Mouse (Mus musculus) embryonic facial prominence, embryonic 12.5 days (tissue): ENCODE results near the gene Kpna4. TPM values are rescaled to one million over a fixed set of nuclear protein-coding genes. Genes with fewer than 3 reads are reported as not detected.
A peak's percentile ranks its signal among the peaks of the same experiment; 100 is the strongest.

ENCODE experiments used
- ATAC-seq: fragments of 200-750 bp; cut with Nextera tagmentation; 2 replicates; pipeline ENCODE4 v1.8.0; 2017; ENCODE audit not compliant: insufficient number of reproducible peaks, insufficient read depth, low FRiP score, low TSS enrichment
- H3K27ac ChIP-seq: fragments of 300-500 bp; sonication (generic); 2 replicates; pipeline ENCODE4 v1.5.1; 2016; ENCODE audit warnings: mild to moderate bottlenecking
- H3K27me3 ChIP-seq: fragments of 300-500 bp; sonication (generic); 2 replicates; pipeline ENCODE4 v1.6.1; 2016; ENCODE audit warnings: mild to moderate bottlenecking, moderate library complexity
- H3K36me3 ChIP-seq: fragments of 300-500 bp; sonication (generic); 2 replicates; pipeline ENCODE4 v1.6.1; 2016; ENCODE audit warnings: mild to moderate bottlenecking
- H3K4me1 ChIP-seq: fragments of 300-500 bp; sonication (generic); 2 replicates; pipeline ENCODE4 v1.6.1; 2016
- H3K4me2 ChIP-seq: fragments of 300-500 bp; sonication (generic); replicated peaks from 2 replicates; pipeline ENCODE4 v1.6.1; 2016; ENCODE audit warnings: mild to moderate bottlenecking, moderate library complexity
- H3K4me3 ChIP-seq: fragments of 300-500 bp; sonication (generic); 2 replicates; pipeline ENCODE4 v1.5.1; 2016; ENCODE audit warnings: mild to moderate bottlenecking
- H3K9ac ChIP-seq: fragments of 300-500 bp; sonication (generic); 2 replicates; pipeline ENCODE4 v1.6.1; 2016; ENCODE audit warnings: mild to moderate bottlenecking, moderate library complexity
- H3K9me3 ChIP-seq: fragments of 300-500 bp; sonication (generic); 2 replicates; pipeline ENCODE4 v1.6.1; 2016; ENCODE audit warnings: mild to moderate bottlenecking, moderate library complexity
- WGBS: fragments of 180-500 bp; shearing (Covaris S2); methylation state at CpG from one replicate; pipeline ENCODE4 v1.1.7; 2016; 5-methylcytosine and 5-hydroxymethylcytosine counted together
- polyA plus RNA-seq: library from polyadenylated mRNA; unstranded; fragments of >200 nt; fragmentation: Nextera tagmentation; extraction: Ambion mirVana; gene quantifications from 2 replicates; pipeline ENCODE4 v1.2.1, GENCODE M21; 2016

Kpna4 gene
- polyA plus RNA-seq, 1 experiment from 2014 or later, result 47.9 TPM

GRCm38 (mm10) chr3:69142372-69142994, 15.6 kb upstream of the Kpna4 start:
- ATAC-seq, result no peak
- WGBS, result 86% methylated on average over 7 of the region's 7 CpGs
- Histone ChIP-seq H3K36me3 (no peaks in the 10 kb centered on the region), H3K9ac (no peak overlapping the region), H3K4me1 (no peaks in the 10 kb centered on the region), H3K4me2 (no peak overlapping the region), H3K27me3 (no peaks in the 10 kb centered on the region), H3K4me3 (no peak overlapping the region), H3K27ac (no peak overlapping the region), H3K9me3 (0 out of 2 replicates have a peak, but pooled peaks cover 3% of the 10 kb centered on the region)

- Histone ChIP-seq H3K27ac (no peak overlapping the region), H3K9me3 (0 out of 2 replicates have a peak, but pooled peaks cover 3% of the 10 kb centered on the region), H3K36me3 (no peaks in the 10 kb centered on the region), H3K27me3 (no peaks in the 10 kb centered on the region), H3K4me2 (no peak overlapping the region), H3K4me3 (no peak overlapping the region), H3K9ac (no peak overlapping the region), H3K4me1 (no peaks in the 10 kb centered on the region)
- 87% methylated on average over 4 of the region's 4 CpGs for WGBS
- ATAC-seq, result no peak
Measured at GRCm38 (mm10) chr3:69140851-69141250, 13.9 kb upstream of the Kpna4 start.

- Histone ChIP-seq H3K4me2 (no peak overlapping the region), H3K36me3 (no peaks in the 10 kb centered on the region), H3K27ac (no peak overlapping the region), H3K9me3 (no peaks in the 10 kb centered on the region), H3K9ac (no peak overlapping the region), H3K4me3 (no peak overlapping the region), H3K4me1 (no peaks in the 10 kb centered on the region), H3K27me3 (no peaks in the 10 kb centered on the region)
- 79% methylated on average over 6 of the region's 6 CpGs for WGBS
- no peak for ATAC-seq
Measured at GRCm38 (mm10) chr3:69136059-69136458, 9.1 kb upstream of the Kpna4 start.

DNA sequence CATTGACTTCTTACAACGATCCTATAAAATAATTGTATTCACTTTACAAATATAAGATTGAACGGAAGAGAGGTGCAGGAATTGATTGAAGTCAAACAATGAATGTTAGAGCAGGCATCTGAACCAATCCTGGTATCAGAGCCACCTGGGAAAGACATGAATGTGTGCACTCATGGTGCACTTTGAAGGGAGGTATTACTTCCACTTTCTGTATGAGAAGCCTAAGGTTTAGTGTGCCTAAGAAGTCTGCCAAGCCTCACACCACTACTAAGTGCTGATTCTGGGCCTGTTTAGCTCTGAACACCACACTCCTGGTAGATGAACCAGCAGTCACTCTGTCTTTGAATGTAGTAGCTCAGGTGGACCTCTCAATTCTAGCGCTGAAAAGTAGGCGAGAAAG, 4.1 kb upstream of the Kpna4 start:
- H3K9me3 ChIP-seq, result no peaks in the 10 kb centered on the region
- no peak overlapping the region for H3K4me2 ChIP-seq
- H3K4me3 ChIP-seq, result no peak overlapping the region
- no peak for ATAC-seq
- H3K27ac ChIP-seq, result no peak overlapping the region
- H3K36me3 ChIP-seq, result no peaks in the 10 kb centered on the region
- H3K4me1 ChIP-seq, result no peaks in the 10 kb centered on the region
- WGBS, result 89% methylated on average over 4 of the region's 4 CpGs
- no peaks in the 10 kb centered on the region for H3K27me3 ChIP-seq
- H3K9ac ChIP-seq, result no peak overlapping the region

DNA sequence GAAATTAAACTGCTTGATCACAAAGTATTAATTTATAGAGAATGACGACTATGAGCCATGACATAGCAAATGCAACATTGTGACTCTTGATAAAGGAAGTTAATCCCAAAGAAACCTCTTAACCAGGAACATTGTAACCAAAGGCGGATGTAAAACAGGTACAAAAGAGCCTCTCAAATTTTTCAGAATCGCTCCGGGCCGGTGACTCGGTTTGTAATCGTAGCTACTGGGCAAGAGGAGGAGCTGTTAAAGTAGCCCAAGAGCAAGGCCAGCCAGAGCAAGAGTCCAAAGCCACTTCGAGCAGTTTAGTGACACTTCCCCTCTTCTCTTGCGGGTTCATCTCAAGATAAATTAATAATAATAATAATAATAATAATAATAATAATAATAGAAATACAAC, 780 bp upstream of the Kpna4 start:
- H3K27ac ChIP-seq, result no peak overlapping the region
- H3K4me3 ChIP-seq, result peak overlapping the region; percentile 93
- H3K4me1 ChIP-seq, result peaks cover 16% of the 10 kb centered on the region; the same call in 1 of the 2 replicates
- H3K4me2 ChIP-seq, result peak overlapping the region; percentile 64
- ATAC-seq, result no peak
- H3K27me3 ChIP-seq, result no peaks in the 10 kb centered on the region
- no peaks in the 10 kb centered on the region for H3K9me3 ChIP-seq
- 3% methylated on average over 9 of the region's 9 CpGs for WGBS
- H3K9ac ChIP-seq, result peak overlapping the region; percentile 45; the same call in 1 of the 2 replicates
- no peaks in the 10 kb centered on the region for H3K36me3 ChIP-seq

DNA sequence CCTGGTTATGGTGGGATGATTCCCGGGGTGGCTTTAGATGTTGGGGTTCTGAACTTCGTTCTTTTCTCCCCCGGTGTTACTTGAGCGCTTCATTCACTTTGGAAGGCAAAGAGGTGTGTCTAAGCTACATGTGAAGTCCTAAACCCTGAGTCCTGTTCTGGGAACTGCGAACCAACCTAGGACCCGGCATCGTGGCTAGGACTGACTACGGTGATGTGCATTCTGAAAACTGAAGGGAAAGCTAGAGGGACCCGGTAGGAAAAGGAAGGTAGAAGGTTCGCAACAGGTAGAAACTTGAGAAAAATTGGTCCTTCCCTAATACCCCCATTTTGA, 399 bp upstream of the Kpna4 start:
- H3K9ac ChIP-seq, result peak overlapping the region; percentile 45
- H3K9me3 ChIP-seq, result no peaks in the 10 kb centered on the region
- H3K4me2 ChIP-seq, result peak overlapping the region; percentile 64
- peaks cover 16% of the 10 kb centered on the region; the same call in 1 of the 2 replicates for H3K4me1 ChIP-seq
- H3K27me3 ChIP-seq, result no peaks in the 10 kb centered on the region
- H3K27ac ChIP-seq, result peak overlapping the region; percentile 63; the same call in 1 of the 2 replicates
- H3K4me3 ChIP-seq, result peak overlapping the region; percentile 93
- 1% methylated on average over 10 of the region's 10 CpGs for WGBS
- no peaks in the 10 kb centered on the region for H3K36me3 ChIP-seq
- peak; percentile 76 for ATAC-seq

DNA sequence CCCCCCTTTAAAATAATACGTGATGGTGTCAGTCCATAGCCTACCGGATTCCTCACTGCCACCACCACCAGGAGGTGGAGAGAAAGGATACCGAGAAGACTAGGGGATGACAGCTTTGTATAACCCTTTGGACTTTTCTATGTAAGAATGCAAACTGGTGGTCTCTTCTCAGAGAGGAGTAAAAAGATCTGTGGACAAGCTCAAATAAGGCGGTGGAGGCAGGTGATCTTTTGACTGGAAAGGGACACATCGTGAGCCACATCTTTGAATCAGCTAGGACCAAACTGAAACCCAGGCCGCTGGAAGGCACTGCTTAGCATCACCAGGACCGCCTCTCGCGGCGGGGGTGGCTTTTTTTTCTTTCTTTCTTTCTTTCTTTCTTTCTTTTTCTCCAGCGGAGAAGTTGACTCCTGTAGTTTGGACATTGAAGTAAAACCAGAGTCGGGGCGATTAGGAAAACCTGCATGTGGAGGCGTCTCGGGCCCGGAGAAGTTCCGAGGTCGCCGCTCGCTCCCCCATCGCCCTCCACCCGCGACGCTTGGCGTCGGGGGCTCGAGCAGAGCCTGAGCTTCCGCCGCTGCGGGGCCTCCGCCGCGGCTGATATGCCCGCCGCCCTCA, 913 bp downstream of the Kpna4 start:
- H3K4me3 ChIP-seq, result peak overlapping the region; percentile 93
- ATAC-seq, result no peak

GRCm38 (mm10) chr3:69125461-69125860, 1.5 kb downstream of the Kpna4 start:
- no peaks in the 10 kb centered on the region for H3K36me3 ChIP-seq
- no peaks in the 10 kb centered on the region for H3K9me3 ChIP-seq
- no peak overlapping the region for H3K27ac ChIP-seq
- peak overlapping the region; percentile 97 for H3K9ac ChIP-seq
- peak overlapping the region; percentile 71 for H3K4me2 ChIP-seq
- peaks cover 16% of the 10 kb centered on the region; the same call in 1 of the 2 replicates for H3K4me1 ChIP-seq
- no peaks in the 10 kb centered on the region for H3K27me3 ChIP-seq
- peak overlapping the region; percentile 93 for H3K4me3 ChIP-seq
- 19% methylated on average over 4 of the region's 4 CpGs for WGBS
- no peak for ATAC-seq

More for the DNA sequence above, 913 bp downstream of the Kpna4 start:
- Histone ChIP-seq H3K9ac (peak overlapping the region; percentile 97), H3K36me3 (no peaks in the 10 kb centered on the region), H3K27ac (peak overlapping the region; percentile 95), H3K9me3 (no peaks in the 10 kb centered on the region), H3K4me1 (peaks cover 16% of the 10 kb centered on the region; the same call in 1 of the 2 replicates), H3K4me2 (peak overlapping the region; percentile 71), H3K27me3 (no peaks in the 10 kb centered on the region)
- WGBS, result under 1% methylated on average over 35 of the region's 35 CpGs

- 68% methylated on average over 3 of the region's 3 CpGs for WGBS
- Histone ChIP-seq H3K4me2 (no peak overlapping the region), H3K4me1 (0 out of 2 replicates have a peak, but pooled peaks cover 5% of the 10 kb centered on the region), H3K4me3 (no peak overlapping the region), H3K27me3 (no peaks in the 10 kb centered on the region), H3K36me3 (no peaks in the 10 kb centered on the region), H3K27ac (no peak overlapping the region), H3K9me3 (no peaks in the 10 kb centered on the region), H3K9ac (no peak overlapping the region)
- no peak for ATAC-seq
Measured at GRCm38 (mm10) chr3:69118827-69119226, 8.1 kb downstream of the Kpna4 start.

- Histone ChIP-seq H3K27me3 (no peaks in the 10 kb centered on the region), H3K36me3 (no peaks in the 10 kb centered on the region), H3K27ac (no peak overlapping the region), H3K9ac (no peak overlapping the region), H3K4me1 (no peaks in the 10 kb centered on the region), H3K4me3 (no peak overlapping the region), H3K9me3 (no peaks in the 10 kb centered on the region), H3K4me2 (no peak overlapping the region)
- no peak for ATAC-seq
- 97% methylated on average over 1 of the region's 1 CpGs for WGBS
Measured at GRCm38 (mm10) chr3:69114760-69115159, 12.2 kb downstream of the Kpna4 start.

GRCm38 (mm10) chr3:69113956-69114355, 13.0 kb downstream of the Kpna4 start:
- H3K4me1 ChIP-seq, result no peaks in the 10 kb centered on the region
- 85% methylated on average over 1 of the region's 1 CpGs for WGBS
- no peak for ATAC-seq
- no peak overlapping the region for H3K9ac ChIP-seq
- no peaks in the 10 kb centered on the region for H3K9me3 ChIP-seq
- H3K27me3 ChIP-seq, result no peaks in the 10 kb centered on the region
- no peaks in the 10 kb centered on the region for H3K36me3 ChIP-seq
- no peak overlapping the region for H3K4me3 ChIP-seq
- no peak overlapping the region for H3K4me2 ChIP-seq
- H3K27ac ChIP-seq, result no peak overlapping the region

DNA sequence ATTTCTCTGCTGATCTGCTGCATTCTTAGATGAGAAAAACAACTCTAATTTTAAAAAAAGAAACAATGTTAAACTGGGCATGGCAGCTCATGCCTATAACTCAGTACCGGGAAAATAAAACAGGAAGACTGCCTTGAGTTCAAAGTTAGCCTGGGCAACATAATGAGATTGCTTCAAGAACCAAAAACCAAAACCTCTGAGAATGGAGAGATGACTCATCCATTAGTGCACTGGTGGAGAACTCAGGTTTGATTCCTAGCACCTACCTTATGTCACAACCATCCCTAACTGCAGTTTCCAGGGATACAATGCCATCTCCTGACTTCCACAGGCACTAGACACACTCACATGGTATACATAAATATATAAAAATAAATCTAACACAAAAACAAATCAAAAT, 17.8 kb downstream of the Kpna4 start:
- 95% methylated on average over 1 of the region's 1 CpGs for WGBS
- no peaks in the 10 kb centered on the region for H3K27me3 ChIP-seq

More for the DNA sequence above, 17.8 kb downstream of the Kpna4 start:
- Histone ChIP-seq H3K4me2 (no peak overlapping the region), H3K36me3 (no peaks in the 10 kb centered on the region), H3K27ac (no peak overlapping the region), H3K9me3 (no peaks in the 10 kb centered on the region), H3K4me1 (no peaks in the 10 kb centered on the region), H3K4me3 (no peak overlapping the region), H3K9ac (no peak overlapping the region)
- no peak for ATAC-seq
